Mouse (Mus musculus) liver, embryonic 16.5 days (tissue): ENCODE data around the gene Ackr3. TPM values are rescaled to one million over a fixed set of nuclear protein-coding genes. Genes with fewer than 3 reads are reported as not detected.

Experiments
- ATAC-seq: fragments of 200-750 bp; cut with Nextera tagmentation; 2 replicates; pipeline ENCODE4 v1.8.0; 2017; ENCODE audit warnings: low read depth, mild to moderate bottlenecking, moderate number of reproducible peaks, moderate library complexity
- H3K27ac ChIP-seq: fragments of 300-500 bp; sonication (generic); 2 replicates; pipeline ENCODE4 v1.5.1; 2014; ENCODE audit warnings: mild to moderate bottlenecking, low read length
- H3K27me3 ChIP-seq: fragments of 300-500 bp; sonication (generic); 2 replicates; pipeline ENCODE4 v1.6.1; 2014; ENCODE audit warnings: low read depth, low read length, mixed read lengths; ENCODE audit not compliant: control insufficient read depth, insufficient read depth
- H3K36me3 ChIP-seq: fragments of 300-500 bp; sonication (generic); 2 replicates; pipeline ENCODE4 v1.6.1; 2014; ENCODE audit warnings: mild to moderate bottlenecking; ENCODE audit not compliant: control insufficient read depth, insufficient read depth
- H3K4me1 ChIP-seq: fragments of 300-500 bp; sonication (generic); 2 replicates; pipeline ENCODE4 v1.6.1; 2014; ENCODE audit warnings: low read depth, low read length, mixed read lengths; ENCODE audit not compliant: control insufficient read depth
- H3K4me2 ChIP-seq: fragments of 300-500 bp; sonication (generic); 2 replicates; pipeline ENCODE4 v1.6.1; 2014; ENCODE audit warnings: low read depth, low read length, mixed read lengths
- H3K4me3 ChIP-seq: fragments of 300-500 bp; sonication (generic); 2 replicates; pipeline ENCODE4 v1.5.1; 2014; ENCODE audit warnings: low read depth, mild to moderate bottlenecking, low read length
- H3K9ac ChIP-seq: fragments of 300-500 bp; sonication (generic); 2 replicates; pipeline ENCODE4 v1.6.1; 2014; ENCODE audit warnings: low read depth, low read length
- H3K9me3 ChIP-seq: fragments of 300-500 bp; sonication (generic); replicated peaks from 2 replicates; pipeline ENCODE4 v1.6.1; 2016; ENCODE audit warnings: low read length; ENCODE audit not compliant: control insufficient read depth
- WGBS: fragments of 180-500 bp; shearing (Covaris S2); extraction: QIAGEN DNeasy Blood & Tissue Kit; methylation state at CpG from one replicate; pipeline ENCODE4 v1.1.7; 2014; ENCODE audit not compliant: insufficient replicate concordance; 5-methylcytosine and 5-hydroxymethylcytosine counted together
- polyA plus RNA-seq: library from polyadenylated mRNA; unstranded; fragments of >200 nt; fragmentation: Nextera tagmentation; extraction: Ambion mirVana; gene quantifications from 2 replicates; pipeline ENCODE4 v1.2.1, GENCODE M21; 2015

Gene Ackr3
- polyA plus RNA-seq, 1 experiment from 2014 or later, result 1.4 TPM

DNA sequence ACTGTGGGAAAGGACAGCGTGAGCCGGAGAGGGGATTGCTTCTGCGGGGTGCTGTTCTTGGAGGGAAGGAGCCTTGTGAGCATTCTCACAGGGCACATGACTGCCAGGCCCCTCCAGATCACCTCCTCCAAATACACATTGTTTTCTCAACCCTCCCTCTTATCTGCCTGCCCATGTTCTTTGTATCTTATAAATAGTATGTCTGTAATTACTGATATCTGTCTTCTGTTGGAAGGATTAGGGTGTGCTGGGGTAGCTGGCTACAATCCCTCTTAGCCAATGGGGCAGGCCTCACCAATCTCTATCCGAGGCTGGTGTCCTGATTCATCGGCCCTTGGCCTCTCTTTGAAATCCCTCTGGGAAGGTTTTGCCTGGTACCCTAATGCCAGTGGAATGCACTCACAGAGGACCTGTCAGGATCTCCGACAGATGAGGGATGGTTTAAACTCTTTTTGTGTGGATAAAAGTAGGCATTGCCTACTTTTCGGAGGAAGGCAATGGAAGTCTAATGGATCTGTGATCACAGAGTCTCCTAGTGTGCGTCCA lies 38.7 kb downstream of the Ackr3 start:
- Histone ChIP-seq H3K36me3 (no peaks in the 10 kb centered on the region), H3K27me3 (no peaks in the 10 kb centered on the region), H3K9me3 (no peaks in the 10 kb centered on the region), H3K4me1 (peaks cover 59% of the 10 kb centered on the region), H3K27ac (no peak overlapping the region; the same call in 1 of the 2 replicates), H3K9ac (peak overlapping the region; percentile 3; the same call in 1 of the 2 replicates), H3K4me2 (no peak overlapping the region), H3K4me3 (no peak overlapping the region)
- ATAC-seq, result peak; percentile 12
- WGBS, result 48% methylated on average over 8 of the region's 8 CpGs

GRCm38 (mm10) chr1:90244537-90244936 lies 40.8 kb downstream of the Ackr3 start:
- 62% methylated on average over 1 of the region's 1 CpGs for WGBS
- Histone ChIP-seq H3K9ac (no peak overlapping the region), H3K4me1 (peaks cover 78% of the 10 kb centered on the region), H3K27me3 (no peaks in the 10 kb centered on the region), H3K27ac (no peak overlapping the region), H3K4me2 (no peak overlapping the region), H3K9me3 (no peaks in the 10 kb centered on the region), H3K4me3 (no peak overlapping the region), H3K36me3 (no peaks in the 10 kb centered on the region)
- no peak for ATAC-seq

- H3K27ac ChIP-seq, result peak overlapping the region; percentile 93
- peaks cover 80% of the 10 kb centered on the region for H3K4me1 ChIP-seq
- no peaks in the 10 kb centered on the region for H3K27me3 ChIP-seq
- H3K4me3 ChIP-seq, result no peak overlapping the region
- H3K9me3 ChIP-seq, result no peaks in the 10 kb centered on the region
- H3K4me2 ChIP-seq, result no peak overlapping the region
- H3K36me3 ChIP-seq, result no peaks in the 10 kb centered on the region
- WGBS, result 77% methylated on average over 7 of the region's 7 CpGs
- H3K9ac ChIP-seq, result peak overlapping the region; percentile 58
- no peak for ATAC-seq
Measured at GRCm38 (mm10) chr1:90245533-90245932, 41.8 kb downstream of the Ackr3 start.

GRCm38 (mm10) chr1:90246035-90246434 lies 42.3 kb downstream of the Ackr3 start:
- Histone ChIP-seq H3K27me3 (no peaks in the 10 kb centered on the region), H3K9ac (peak overlapping the region; percentile 58), H3K27ac (peak overlapping the region; percentile 93), H3K4me3 (no peak overlapping the region), H3K4me1 (peaks cover 75% of the 10 kb centered on the region), H3K9me3 (no peaks in the 10 kb centered on the region), H3K36me3 (no peaks in the 10 kb centered on the region), H3K4me2 (0 out of 2 replicates have a peak overlapping the region, but pooled peaks have one; percentile 35)
- WGBS, result 67% methylated on average over 8 of the region's 8 CpGs
- ATAC-seq, result no peak

DNA sequence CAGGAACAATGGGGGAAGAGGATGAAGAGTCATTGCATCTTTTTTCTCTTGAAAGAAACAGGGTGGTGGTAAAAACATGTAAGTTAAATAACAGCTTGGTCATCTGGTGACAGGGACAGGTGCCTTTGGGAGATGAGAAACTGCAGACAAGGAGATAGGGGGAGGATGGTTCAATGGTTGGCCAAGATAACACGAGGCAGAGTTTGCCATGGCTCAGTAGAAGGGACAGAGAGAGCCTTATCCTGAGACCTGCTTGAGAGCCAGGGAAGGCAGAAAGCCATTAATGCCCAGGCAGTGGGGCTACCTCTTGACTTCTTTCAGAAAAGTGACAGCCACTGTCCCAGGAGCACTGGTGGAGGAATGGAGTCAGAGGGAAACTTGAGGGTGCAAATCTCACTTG lies 43.0 kb downstream of the Ackr3 start:
- H3K4me3 ChIP-seq, result no peak overlapping the region
- H3K9ac ChIP-seq, result peak overlapping the region; percentile 58
- peaks cover 72% of the 10 kb centered on the region for H3K4me1 ChIP-seq

DNA sequence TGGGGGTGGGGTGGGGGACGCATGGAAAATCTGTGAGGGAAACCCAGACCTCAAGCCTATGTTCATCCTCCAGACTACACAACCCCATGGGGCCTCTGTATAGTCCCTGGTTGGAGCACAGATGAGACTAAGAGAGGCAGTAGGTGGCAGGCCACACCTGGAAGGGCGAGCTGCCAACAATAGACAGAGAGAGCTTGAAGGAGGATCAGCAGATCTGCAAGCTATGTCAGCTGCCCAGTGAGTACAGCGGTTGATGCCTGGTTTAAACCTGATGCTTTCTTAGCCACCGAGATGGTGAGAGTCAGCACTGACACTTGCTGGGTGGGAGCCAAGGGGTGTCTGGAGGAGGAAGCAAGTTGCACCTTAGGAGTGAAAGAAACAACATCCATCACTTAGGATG lies 43.5 kb downstream of the Ackr3 start:
- peak overlapping the region; percentile 55 for H3K9ac ChIP-seq
- H3K4me2 ChIP-seq, result peak overlapping the region; percentile 35
- peaks cover 69% of the 10 kb centered on the region for H3K4me1 ChIP-seq
- no peaks in the 10 kb centered on the region for H3K36me3 ChIP-seq
- no peak overlapping the region for H3K4me3 ChIP-seq
- peak overlapping the region; percentile 93 for H3K27ac ChIP-seq
- H3K9me3 ChIP-seq, result no peaks in the 10 kb centered on the region
- no peak for ATAC-seq
- 55% methylated on average over 4 of the region's 4 CpGs for WGBS
- H3K27me3 ChIP-seq, result no peaks in the 10 kb centered on the region

More for the DNA sequence above, 43.0 kb downstream of the Ackr3 start:
- Histone ChIP-seq H3K4me2 (peak overlapping the region; percentile 35), H3K27ac (peak overlapping the region; percentile 93), H3K36me3 (no peaks in the 10 kb centered on the region), H3K9me3 (no peaks in the 10 kb centered on the region), H3K27me3 (no peaks in the 10 kb centered on the region)
- WGBS, result 27% methylated on average over 1 of the region's 1 CpGs
- ATAC-seq, result peak; percentile 80

DNA sequence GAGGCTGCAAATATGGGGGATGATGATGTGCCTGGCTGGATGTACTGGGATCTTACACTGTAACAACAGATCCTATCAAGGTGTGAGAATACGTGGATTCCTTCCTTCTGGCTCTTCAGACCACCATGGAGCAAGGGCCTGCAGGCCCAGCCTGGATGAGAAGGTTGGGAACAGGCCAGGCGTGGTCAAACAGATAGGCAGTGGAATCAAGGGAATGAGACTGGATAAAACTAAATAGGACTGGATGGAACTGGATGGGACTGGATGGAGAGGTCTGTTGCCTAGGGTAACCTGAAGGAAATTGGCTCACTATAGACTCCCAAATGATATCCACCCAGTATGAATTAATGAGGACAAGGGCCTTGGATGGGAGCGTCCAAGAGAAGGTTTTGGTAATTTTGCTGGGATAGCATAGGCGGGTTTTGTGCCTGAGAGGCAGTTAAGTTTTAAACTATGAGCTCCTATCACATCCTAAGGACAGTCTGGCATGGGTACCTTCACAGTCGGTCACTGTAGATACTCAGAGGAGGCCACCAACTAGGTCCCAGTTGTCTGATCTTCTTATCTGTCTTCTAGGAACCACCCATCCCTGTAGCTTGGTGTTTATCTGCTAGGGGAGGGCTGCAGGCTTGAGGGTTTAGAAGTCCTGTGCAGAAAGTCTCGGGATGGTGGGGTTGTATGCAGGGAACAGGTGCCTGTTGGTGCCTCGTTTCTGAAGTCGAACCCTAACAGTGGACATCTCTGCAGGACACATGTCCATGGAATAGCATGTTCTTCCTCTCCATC lies 44.2 kb downstream of the Ackr3 start:
- 37% methylated on average over 8 of the region's 8 CpGs for WGBS
- Histone ChIP-seq H3K27me3 (no peaks in the 10 kb centered on the region; the same call in 1 of the 2 replicates), H3K9ac (peak overlapping the region; percentile 60), H3K4me2 (peak overlapping the region; percentile 35), H3K36me3 (no peaks in the 10 kb centered on the region), H3K9me3 (no peaks in the 10 kb centered on the region), H3K27ac (peak overlapping the region; percentile 93), H3K4me1 (peaks cover 62% of the 10 kb centered on the region), H3K4me3 (0 out of 2 replicates have a peak overlapping the region, but pooled peaks have one; percentile 2)
- peak; percentile 87 for ATAC-seq

DNA sequence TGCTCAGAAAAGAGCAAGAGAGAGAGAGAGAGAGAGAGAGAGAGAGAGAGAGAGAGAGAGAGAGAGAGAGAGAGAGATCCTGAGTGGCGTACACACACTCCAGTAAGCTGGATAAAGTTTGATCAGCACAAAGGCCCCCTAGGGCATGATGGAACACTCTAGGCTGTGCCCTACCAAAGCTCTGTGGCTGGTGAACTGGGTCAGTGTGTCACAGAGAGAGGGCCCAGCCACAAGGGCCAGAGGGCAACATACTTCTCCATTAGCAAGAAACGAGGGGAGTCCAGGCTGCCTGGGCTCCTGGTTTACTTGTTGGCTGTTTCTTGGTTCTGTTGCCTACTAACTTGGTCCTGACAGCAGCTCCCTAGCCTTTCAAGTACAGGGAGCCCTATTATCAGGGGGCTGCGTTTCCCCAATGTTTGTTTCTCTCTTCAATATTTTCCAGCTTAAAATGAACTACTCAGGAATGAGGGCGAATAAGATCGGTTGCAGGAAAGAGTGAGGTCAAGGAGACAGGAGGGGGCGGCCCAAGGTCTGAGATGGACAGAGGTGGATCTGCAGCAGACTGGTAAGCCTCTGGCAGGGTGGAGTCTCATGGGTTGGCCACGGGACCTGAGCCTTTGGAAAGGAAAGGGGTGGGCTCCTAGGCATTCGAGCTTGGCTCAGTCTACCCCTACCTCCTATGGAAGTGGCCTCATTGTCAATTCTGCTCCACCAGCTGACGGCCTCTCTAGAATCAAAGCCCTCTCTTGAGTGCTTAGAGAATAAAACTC lies 45.4 kb downstream of the Ackr3 start:
- peak overlapping the region; percentile 60 for H3K9ac ChIP-seq
- WGBS, result 58% methylated on average over 9 of the region's 9 CpGs
- H3K4me2 ChIP-seq, result peak overlapping the region; percentile 35
- no peak for ATAC-seq
- H3K4me3 ChIP-seq, result no peak overlapping the region
- H3K27ac ChIP-seq, result peak overlapping the region; percentile 93
- H3K36me3 ChIP-seq, result no peaks in the 10 kb centered on the region
- H3K4me1 ChIP-seq, result peaks cover 56% of the 10 kb centered on the region
- no peaks in the 10 kb centered on the region for H3K9me3 ChIP-seq
- no peaks in the 10 kb centered on the region; the same call in 1 of the 2 replicates for H3K27me3 ChIP-seq
